Mouse (Mus musculus): ENCODE results near the gene Rhox2e. TPM values are rescaled to one million over a fixed set of nuclear protein-coding genes. Genes with fewer than 3 reads are reported as not detected.
"Not testable (repeated sequence)": the region's sequence is repeated elsewhere in the genome, so short reads cannot be mapped to it uniquely, and the experiment has no call there.

Rhox2e gene
- not detected in 2 replicates for polyA plus RNA-seq (2015; fragmentation: Nextera tagmentation; extraction: Ambion mirVana)

GRCm38 (mm10) chrX:37530152-37530551 lies at the start of gene Rhox2e:
Rhox2e (plus strand) TSS chrX:37530452.
- not testable (repeated sequence) for H3K9ac ChIP-seq (ENCODE audit: low read length); H3K27ac ChIP-seq (ENCODE audit: low read length); H3K4me2 ChIP-seq (ENCODE audit: low read depth, low read length); H3K4me3 ChIP-seq (ENCODE audit: low read length); H3K27me3 ChIP-seq (ENCODE audit: control insufficient read depth, insufficient read depth, low read length); H3K9me3 ChIP-seq (replicated peaks; ENCODE audit: control insufficient read depth, low read length); H3K36me3 ChIP-seq (ENCODE audit: control insufficient read depth, insufficient read depth); ATAC-seq (replicated peaks; ENCODE audit: extremely low read depth, insufficient read depth, low FRiP score); H3K4me1 ChIP-seq (ENCODE audit: control insufficient read depth, insufficient read depth, low read length)
- 94% methylated on average over 2 of the region's 8 CpGs for WGBS

GRCm38 (mm10) chrX:37514059-37514458 lies 16.2 kb upstream of the Rhox2e start, which contains the start of gene Rhox4d:
Rhox4d (plus strand) TSS chrX:37514359.
- not testable (repeated sequence) for H3K4me2 ChIP-seq (ENCODE audit: low read depth, low read length); ATAC-seq (replicated peaks; ENCODE audit: extremely low read depth, insufficient read depth, low FRiP score); H3K27me3 ChIP-seq (ENCODE audit: control insufficient read depth, insufficient read depth, low read length); H3K9me3 ChIP-seq (replicated peaks; ENCODE audit: control insufficient read depth, low read length); H3K9ac ChIP-seq (ENCODE audit: low read length); H3K4me1 ChIP-seq (ENCODE audit: control insufficient read depth, insufficient read depth, low read length); H3K4me3 ChIP-seq (ENCODE audit: low read length); H3K27ac ChIP-seq (ENCODE audit: low read length); H3K36me3 ChIP-seq (ENCODE audit: control insufficient read depth, insufficient read depth)
- 91% methylated on average over 11 of the region's 18 CpGs for WGBS

- H3K27me3 ChIP-seq (ENCODE audit: control insufficient read depth, insufficient read depth, low read length); ATAC-seq (replicated peaks; ENCODE audit: extremely low read depth, insufficient read depth, low FRiP score); H3K36me3 ChIP-seq (ENCODE audit: control insufficient read depth, insufficient read depth); H3K4me3 ChIP-seq (ENCODE audit: low read length); H3K9ac ChIP-seq (ENCODE audit: low read length); H3K27ac ChIP-seq (ENCODE audit: low read length); H3K9me3 ChIP-seq (replicated peaks; ENCODE audit: control insufficient read depth, low read length); H3K4me2 ChIP-seq (ENCODE audit: low read depth, low read length); H3K4me1 ChIP-seq (ENCODE audit: control insufficient read depth, insufficient read depth, low read length): not testable (repeated sequence)
- no CpG with 5 or more reads among the region's 4 CpGs for WGBS
These were observed 11.5 kb downstream of the Rhox2e start, which contains the start of gene Rhox3e for GRCm38 (mm10) chrX:37541719-37542118. Rhox3e (plus strand) TSS chrX:37542019.

- not testable (repeated sequence) for ATAC-seq (replicated peaks; ENCODE audit: extremely low read depth, insufficient read depth, low FRiP score); H3K4me1 ChIP-seq (ENCODE audit: control insufficient read depth, insufficient read depth, low read length); H3K4me2 ChIP-seq (ENCODE audit: low read depth, low read length); H3K9me3 ChIP-seq (replicated peaks; ENCODE audit: control insufficient read depth, low read length); H3K27me3 ChIP-seq (ENCODE audit: control insufficient read depth, insufficient read depth, low read length); H3K27ac ChIP-seq (ENCODE audit: low read length); H3K36me3 ChIP-seq (ENCODE audit: control insufficient read depth, insufficient read depth); H3K9ac ChIP-seq (ENCODE audit: low read length); H3K4me3 ChIP-seq (ENCODE audit: low read length)
- WGBS, result over 99% methylated on average over 10 of the region's 18 CpGs
These were observed 26.9 kb downstream of the Rhox2e start, which contains the start of gene Rhox4e for GRCm38 (mm10) chrX:37557112-37557511. Rhox4e (plus strand) TSS chrX:37557412.

GRCm38 (mm10) chrX:37571105-37571504 lies 40.9 kb downstream of the Rhox2e start, which contains the start of gene Rhox2f:
Rhox2f (plus strand) TSS chrX:37571405.
- H3K4me1 ChIP-seq (ENCODE audit: control insufficient read depth, insufficient read depth, low read length); H3K36me3 ChIP-seq (ENCODE audit: control insufficient read depth, insufficient read depth); H3K4me3 ChIP-seq (ENCODE audit: low read length); H3K27me3 ChIP-seq (ENCODE audit: control insufficient read depth, insufficient read depth, low read length); H3K4me2 ChIP-seq (ENCODE audit: low read depth, low read length); H3K27ac ChIP-seq (ENCODE audit: low read length); ATAC-seq (replicated peaks; ENCODE audit: extremely low read depth, insufficient read depth, low FRiP score); H3K9ac ChIP-seq (ENCODE audit: low read length); H3K9me3 ChIP-seq (replicated peaks; ENCODE audit: control insufficient read depth, low read length): not testable (repeated sequence)
- 89% methylated on average over 7 of the region's 8 CpGs for WGBS

GRCm38 (mm10) chrX:37572638-37573037 lies 42.4 kb downstream of the Rhox2e start:
- not testable (repeated sequence) for H3K27me3 ChIP-seq (ENCODE audit: control insufficient read depth, insufficient read depth, low read length); H3K4me2 ChIP-seq (ENCODE audit: low read depth, low read length); H3K9me3 ChIP-seq (replicated peaks; ENCODE audit: control insufficient read depth, low read length); H3K4me3 ChIP-seq (ENCODE audit: low read length); H3K27ac ChIP-seq (ENCODE audit: low read length); H3K9ac ChIP-seq (ENCODE audit: low read length); H3K36me3 ChIP-seq (ENCODE audit: control insufficient read depth, insufficient read depth); H3K4me1 ChIP-seq (ENCODE audit: control insufficient read depth, insufficient read depth, low read length); ATAC-seq (replicated peaks; ENCODE audit: extremely low read depth, insufficient read depth, low FRiP score)
- WGBS, result 43% methylated on average over 2 of the region's 2 CpGs

- not testable (repeated sequence) for H3K4me1 ChIP-seq (ENCODE audit: control insufficient read depth, insufficient read depth, low read length); H3K4me3 ChIP-seq (ENCODE audit: low read length); ATAC-seq (replicated peaks; ENCODE audit: extremely low read depth, insufficient read depth, low FRiP score); H3K9ac ChIP-seq (ENCODE audit: low read length); H3K27me3 ChIP-seq (ENCODE audit: control insufficient read depth, insufficient read depth, low read length); H3K9me3 ChIP-seq (replicated peaks; ENCODE audit: control insufficient read depth, low read length); H3K27ac ChIP-seq (ENCODE audit: low read length); H3K4me2 ChIP-seq (ENCODE audit: low read depth, low read length); H3K36me3 ChIP-seq (ENCODE audit: control insufficient read depth, insufficient read depth)
These were observed 50.4 kb downstream of the Rhox2e start, which contains the start of gene Rhox3f for GRCm38 (mm10) chrX:37580692-37581091. Rhox3f (plus strand) TSS chrX:37580992.

Other genes with a start within 250 kb of the Rhox2e start
- gene Rhox3a2, start 150.4 kb upstream of the Rhox2e start, polyA plus RNA-seq (2015; fragmentation: Nextera tagmentation; extraction: Ambion mirVana), result not detected in 2 replicates
- gene Rhox4a2, start 139.6 kb upstream of the Rhox2e start, polyA plus RNA-seq (2015; fragmentation: Nextera tagmentation; extraction: Ambion mirVana), result 2.3 and 6.1 TPM in 2 replicates
- not detected in 2 replicates for gene Rhox2b, start 118.4 kb upstream of the Rhox2e start, polyA plus RNA-seq (2015; fragmentation: Nextera tagmentation; extraction: Ambion mirVana)
- gene Rhox4b, start 98.0 kb upstream of the Rhox2e start, polyA plus RNA-seq (2015; fragmentation: Nextera tagmentation; extraction: Ambion mirVana), result 0.72 and 2.2 TPM in 2 replicates
- gene Rhox2c, start 76.8 kb upstream of the Rhox2e start, polyA plus RNA-seq (2015; fragmentation: Nextera tagmentation; extraction: Ambion mirVana), result not detected in 2 replicates
- gene Rhox3c, start 71.9 kb upstream of the Rhox2e start, polyA plus RNA-seq (2015; fragmentation: Nextera tagmentation; extraction: Ambion mirVana), result not detected in 2 replicates
- not detected in 2 replicates for gene Rhox4c, start 50.1 kb upstream of the Rhox2e start, polyA plus RNA-seq (2015; fragmentation: Nextera tagmentation; extraction: Ambion mirVana)
- not detected in 2 replicates for gene Rhox2d, start 37.0 kb upstream of the Rhox2e start, polyA plus RNA-seq (2015; fragmentation: Nextera tagmentation; extraction: Ambion mirVana)
- not detected in 2 replicates for gene Rhox4d, start 16.1 kb upstream of the Rhox2e start, polyA plus RNA-seq (2015; fragmentation: Nextera tagmentation; extraction: Ambion mirVana)
- not detected in 2 replicates for gene Rhox3e, start 11.6 kb downstream of the Rhox2e start, polyA plus RNA-seq (2015; fragmentation: Nextera tagmentation; extraction: Ambion mirVana)
- gene Rhox4e, start 27.0 kb downstream of the Rhox2e start, polyA plus RNA-seq (2015; fragmentation: Nextera tagmentation; extraction: Ambion mirVana), result not detected in 2 replicates
- gene Rhox2f, start 41.0 kb downstream of the Rhox2e start, polyA plus RNA-seq (2015; fragmentation: Nextera tagmentation; extraction: Ambion mirVana), result not detected in 2 replicates
- gene Rhox3f, start 50.5 kb downstream of the Rhox2e start, polyA plus RNA-seq (2015; fragmentation: Nextera tagmentation; extraction: Ambion mirVana), result not detected in 2 replicates
- not detected in 2 replicates for gene Rhox4f, start 77.3 kb downstream of the Rhox2e start, polyA plus RNA-seq (2015; fragmentation: Nextera tagmentation; extraction: Ambion mirVana)
- not detected in 2 replicates for gene Rhox3g, start 98.2 kb downstream of the Rhox2e start, polyA plus RNA-seq (2015; fragmentation: Nextera tagmentation; extraction: Ambion mirVana)
- gene Rhox2g, start 113.0 kb downstream of the Rhox2e start, polyA plus RNA-seq (2015; fragmentation: Nextera tagmentation; extraction: Ambion mirVana), result not detected in 2 replicates
- not detected in 2 replicates for gene Rhox4g, start 120.9 kb downstream of the Rhox2e start, polyA plus RNA-seq (2015; fragmentation: Nextera tagmentation; extraction: Ambion mirVana)
- not detected in 2 replicates for gene Rhox3h, start 138.3 kb downstream of the Rhox2e start, polyA plus RNA-seq (2015; fragmentation: Nextera tagmentation; extraction: Ambion mirVana)
- gene Rhox2h, start 142.8 kb downstream of the Rhox2e start, polyA plus RNA-seq (2015; fragmentation: Nextera tagmentation; extraction: Ambion mirVana), result not detected in 2 replicates

Data from heart, embryonic 16.5 days (tissue).